ENCODE assay signal across 8 mouse cellular contexts in the genomic region with DNA sequence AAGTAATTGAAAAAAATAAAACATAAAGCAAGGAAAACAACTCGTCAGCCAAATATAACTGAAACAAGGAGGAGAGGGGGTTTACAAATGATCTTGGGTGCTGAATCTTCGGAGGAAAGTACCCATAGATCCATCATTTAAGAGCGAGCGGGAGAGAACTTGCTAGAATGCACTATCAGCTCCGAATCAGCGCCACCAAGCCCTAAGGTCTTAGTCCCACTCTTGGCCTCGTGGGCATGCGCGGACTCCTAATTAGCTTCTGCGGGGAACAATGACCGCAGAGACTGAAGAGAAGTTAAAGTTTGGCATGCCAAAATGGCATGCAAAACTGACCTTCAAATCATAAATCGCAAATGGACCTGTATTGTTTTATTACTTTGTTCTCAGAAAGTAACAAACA. TPM values are rescaled to one million over a fixed set of nuclear protein-coding genes. Genes with fewer than 3 reads are reported as not detected.
DNase-seq lines count a peak whose midpoint lies in the region; ATAC-seq and TF ChIP-seq lines count a peak whose summit lies in the region.

No protein-coding gene starts in this region.

- H3K27ac ChIP-seq in kidney, postnatal 0 days = no peak overlapping the region
- no peak overlapping the region for H3K27ac ChIP-seq in hindbrain, embryonic 13.5 days
- no peak overlapping the region for H3K27ac ChIP-seq in neural tube, embryonic 13.5 days (replicated peaks)

- peak overlapping the region; percentile 80 for H3K4me2 ChIP-seq in kidney, postnatal 0 days (ENCODE audit: low read length)
- H3K4me2 ChIP-seq in hindbrain, embryonic 13.5 days = peak overlapping the region; percentile 99
- peak overlapping the region; percentile 98 for H3K4me2 ChIP-seq in neural tube, embryonic 13.5 days

- no peak for DNase-seq in kidney, postnatal 0 days (ENCODE audit: low spot score)
- DNase-seq in kidney, adult 18-20 months = no peak
- peak; percentile 32 for DNase-seq in embryo, embryonic 10 days (ENCODE audit: low spot score)
- no peak for DNase-seq in layer of hippocampus, postnatal 14 days (ENCODE audit: low spot score in 2 of 2)
- DNase-seq in left cerebral cortex, adult 9 months (ENCODE audit: low spot score in 2 of 2) = no peak

- TF ChIP-seq CTCF in kidney, postnatal 0 days (IDR thresholded peaks at IDR 0.05; ENCODE audit: low read depth) = no peak

- peaks cover 12% of the 10 kb centered on the region for H3K4me1 ChIP-seq in kidney, postnatal 0 days (replicated peaks; ENCODE audit: insufficient read depth, low read length)
- H3K4me1 ChIP-seq in hindbrain, embryonic 13.5 days (replicated peaks) = peaks cover 37% of the 10 kb centered on the region
- H3K4me1 ChIP-seq in neural tube, embryonic 13.5 days (replicated peaks) = peaks cover 53% of the 10 kb centered on the region

- no peaks in the 10 kb centered on the region for H3K27me3 ChIP-seq in kidney, postnatal 0 days (ENCODE audit: insufficient read depth, low read length)
- peaks cover 43% of the 10 kb centered on the region for H3K27me3 ChIP-seq in hindbrain, embryonic 13.5 days
- peaks cover 34% of the 10 kb centered on the region for H3K27me3 ChIP-seq in neural tube, embryonic 13.5 days

- H3K9ac ChIP-seq in kidney, postnatal 0 days (ENCODE audit: low read depth, low read length) = no peak overlapping the region; the same call in 1 of the 2 replicates
- H3K9ac ChIP-seq in hindbrain, embryonic 13.5 days = no peak overlapping the region
- no peak overlapping the region; the same call in 1 of the 2 replicates for H3K9ac ChIP-seq in neural tube, embryonic 13.5 days

- no peak for ATAC-seq in kidney, postnatal 0 days (replicated peaks; ENCODE audit: low FRiP score, low read depth)
- no peak for ATAC-seq in hindbrain, embryonic 13.5 days (ENCODE audit: low FRiP score)
- no peak for ATAC-seq in neural tube, embryonic 13.5 days (ENCODE audit: low read depth)
- ATAC-seq in frontal cortex, adult (ENCODE audit: low TSS enrichment) = no peak

- no peaks in the 10 kb centered on the region for H3K36me3 ChIP-seq in kidney, postnatal 0 days (ENCODE audit: insufficient read depth, low read length)
- no peaks in the 10 kb centered on the region for H3K36me3 ChIP-seq in hindbrain, embryonic 13.5 days
- no peaks in the 10 kb centered on the region for H3K36me3 ChIP-seq in neural tube, embryonic 13.5 days

- peak overlapping the region; percentile 66 for H3K4me3 ChIP-seq in kidney, postnatal 0 days (replicated peaks; ENCODE audit: low read depth, low read length)
- H3K4me3 ChIP-seq in hindbrain, embryonic 13.5 days = peak overlapping the region; percentile 68
- H3K4me3 ChIP-seq in neural tube, embryonic 13.5 days = peak overlapping the region; percentile 54

- H3K9me3 ChIP-seq in kidney, postnatal 0 days (replicated peaks; ENCODE audit: low read length) = no peaks in the 10 kb centered on the region
- no peaks in the 10 kb centered on the region for H3K9me3 ChIP-seq in hindbrain, embryonic 13.5 days
- H3K9me3 ChIP-seq in neural tube, embryonic 13.5 days = no peaks in the 10 kb centered on the region

- WGBS in kidney, postnatal 0 days = 43% methylated on average over 12 of the region's 12 CpGs
- 40% methylated on average over 12 of the region's 12 CpGs for WGBS in hindbrain, embryonic 13.5 days
- 35% methylated on average over 12 of the region's 12 CpGs for WGBS in neural tube, embryonic 13.5 days

RNA-seq across cellular contexts. Expression of gene Vgll4, which starts 2.2 kb away (rescaled TPM):
- 97.2 and 99.7 TPM in 2 replicates for polyA plus RNA-seq in kidney, postnatal 0 days (2015; fragmentation: Nextera tagmentation; extraction: Ambion mirVana)
- polyA plus RNA-seq in hindbrain, embryonic 13.5 days (2015; fragmentation: Nextera tagmentation; extraction: Ambion mirVana) = 62.4 and 65.9 TPM in 2 replicates
- 60.6 and 65.2 TPM in 2 replicates for polyA plus RNA-seq in neural tube, embryonic 13.5 days (2015; fragmentation: Nextera tagmentation; extraction: Ambion mirVana)
- total RNA-seq in layer of hippocampus, postnatal 14 days (2021) = 10 to 100 TPM; 33.3 to 36.2 TPM
